Mouse (Mus musculus) limb, embryonic 14.5 days (tissue): ENCODE measurements around the gene Tbc1d7. TPM values are rescaled to one million over a fixed set of nuclear protein-coding genes. Genes with fewer than 3 reads are reported as not detected.
A peak's percentile ranks its signal among the peaks of the same experiment; 100 is the strongest.

ENCODE experiments used
- ATAC-seq: fragments of 200-750 bp; cut with Nextera tagmentation; 2 replicates; pipeline ENCODE4 v1.8.0; 2017; ENCODE audit warnings: low read depth, moderate number of reproducible peaks, moderate TSS enrichment; ENCODE audit not compliant: low FRiP score
- DNase-seq: peaks from one replicate; pipeline ENCODE4 v3.0.0-alpha.2; 2015; ENCODE audit warnings: low spot score
- H3K27ac ChIP-seq: fragments of 300-500 bp; sonication (generic); replicated peaks from 2 replicates; pipeline ENCODE4 v1.5.1; 2014; ENCODE audit warnings: low read depth, mild to moderate bottlenecking, low read length, moderate library complexity, mixed read lengths
- H3K27me3 ChIP-seq: fragments of 300-500 bp; sonication (generic); 2 replicates; pipeline ENCODE4 v1.6.1; 2014; ENCODE audit warnings: low read length, mixed read lengths; ENCODE audit not compliant: control insufficient read depth, insufficient read depth
- H3K36me3 ChIP-seq: fragments of 300-500 bp; sonication (generic); 2 replicates; pipeline ENCODE4 v1.6.1; 2014; ENCODE audit warnings: mild to moderate bottlenecking, low read length, moderate library complexity, mixed read lengths; ENCODE audit not compliant: control insufficient read depth, insufficient read depth
- H3K4me1 ChIP-seq: fragments of 300-500 bp; sonication (generic); 2 replicates; pipeline ENCODE4 v1.6.1; 2014; ENCODE audit warnings: antibody characterized with exemption, low read length, mixed read lengths; ENCODE audit not compliant: control insufficient read depth, insufficient read depth
- H3K4me2 ChIP-seq: fragments of 300-500 bp; sonication (generic); replicated peaks from 2 replicates; pipeline ENCODE4 v1.6.1; 2014; ENCODE audit warnings: low read depth, mild to moderate bottlenecking, low read length, moderate library complexity; ENCODE audit not compliant: severe bottlenecking
- H3K4me3 ChIP-seq: fragments of 300-500 bp; sonication (generic); replicated peaks from 2 replicates; pipeline ENCODE4 v1.5.1; 2014; ENCODE audit warnings: low read length
- H3K9ac ChIP-seq: fragments of 300-500 bp; sonication (generic); 2 replicates; pipeline ENCODE4 v1.6.1; 2014; ENCODE audit warnings: mild to moderate bottlenecking, low read depth, low read length, moderate library complexity; ENCODE audit not compliant: severe bottlenecking
- H3K9me3 ChIP-seq: fragments of 300-500 bp; sonication (generic); 2 replicates; pipeline ENCODE4 v1.6.1; 2016; ENCODE audit warnings: low read length; ENCODE audit not compliant: control insufficient read depth
- POLR2A ChIP-seq: fragments of 200-500 bp; IDR thresholded peaks from 2 replicates; pipeline ENCODE4 v1.8.0; 2012; ENCODE audit warnings: inconsistent platforms, mild to moderate bottlenecking, moderate library complexity, borderline replicate concordance; ENCODE audit not compliant: insufficient read depth, insufficient read length; ENCODE audit errors: extremely low read depth
- WGBS: fragments of 180-500 bp; shearing (Covaris S2); extraction: QIAGEN DNeasy Blood & Tissue Kit; methylation state at CpG from one replicate; pipeline ENCODE4 v1.1.7; 2014; 5-methylcytosine and 5-hydroxymethylcytosine counted together
- polyA plus RNA-seq, 2 experiments: library from polyadenylated mRNA; depleted of rRNA in 1 of 2; stranded (reverse) in 1 of 2; unstranded in 1 of 2; fragments of >200 nt; fragmentation: Nextera tagmentation in 1 of 2; extraction: Ambion mirVana in 1 of 2; gene quantifications; 2 replicates each; pipeline versions ENCODE4 v1.2.1 to v1.2.3; 2012 to 2014

Gene Tbc1d7
- polyA plus RNA-seq (2012; rRNA removed) (28.6 and 31.6 TPM in 2 replicates), polyA plus RNA-seq (2014; fragmentation: Nextera tagmentation; extraction: Ambion mirVana) (52.4 and 57.0 TPM in 2 replicates)

DNA sequence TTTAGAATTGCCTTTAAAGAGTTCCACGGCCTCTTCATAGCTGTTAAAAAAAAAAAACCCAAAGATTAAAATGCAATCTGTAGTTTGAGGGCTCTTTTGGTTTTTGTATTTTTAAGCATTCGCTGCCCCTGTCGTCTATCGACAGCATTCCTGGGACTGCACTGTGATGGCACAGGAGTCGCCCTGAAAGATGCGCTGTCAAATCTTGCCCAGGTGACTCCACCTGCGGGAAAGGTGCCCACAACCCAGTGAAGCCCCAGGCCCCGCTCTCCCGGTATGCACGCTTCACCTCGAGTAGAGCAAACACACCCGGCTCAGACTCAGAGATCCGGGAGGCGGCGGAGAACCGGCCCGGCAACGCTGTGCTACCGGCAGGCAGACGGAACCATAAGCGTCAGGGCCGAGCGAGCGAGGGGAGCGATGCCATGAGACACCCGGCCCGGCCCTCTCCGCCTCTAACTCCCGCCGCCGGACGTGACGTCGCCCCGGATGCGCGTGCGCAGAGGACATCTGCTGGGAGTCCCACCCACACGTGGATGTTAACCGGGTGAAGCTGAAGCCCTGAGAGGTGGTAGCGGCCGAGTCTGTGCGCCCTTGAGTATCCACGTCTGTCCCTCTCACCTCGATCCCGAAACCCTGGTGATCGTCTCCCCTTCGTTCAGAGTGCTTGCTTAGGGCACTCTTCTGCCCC lies at the start of gene Tbc1d7:
Tbc1d7 (minus strand) TSS at position 482 of the 691 bp plus-strand sequence.
- Histone ChIP-seq H3K9me3 (no peaks in the 10 kb centered on the region), H3K4me2 (peak within 1 kb of the TSS; percentile 56), H3K4me1 (no peaks in the 10 kb centered on the region), H3K36me3 (peaks cover 9% of the 10 kb centered on the region), H3K27me3 (no peaks in the 10 kb centered on the region), H3K27ac (peak within 1 kb of the TSS; percentile 61), H3K9ac (peak within 1 kb of the TSS; percentile 68), H3K4me3 (peak within 1 kb of the TSS; percentile 49)
- peak; percentile 58; the same call in 1 of the 2 replicates for TF ChIP-seq POLR2A
- 2% methylated on average over 48 of the region's 48 CpGs for WGBS
- DNase-seq: peak; percentile 93
- ATAC-seq: peak; percentile 94

DNA sequence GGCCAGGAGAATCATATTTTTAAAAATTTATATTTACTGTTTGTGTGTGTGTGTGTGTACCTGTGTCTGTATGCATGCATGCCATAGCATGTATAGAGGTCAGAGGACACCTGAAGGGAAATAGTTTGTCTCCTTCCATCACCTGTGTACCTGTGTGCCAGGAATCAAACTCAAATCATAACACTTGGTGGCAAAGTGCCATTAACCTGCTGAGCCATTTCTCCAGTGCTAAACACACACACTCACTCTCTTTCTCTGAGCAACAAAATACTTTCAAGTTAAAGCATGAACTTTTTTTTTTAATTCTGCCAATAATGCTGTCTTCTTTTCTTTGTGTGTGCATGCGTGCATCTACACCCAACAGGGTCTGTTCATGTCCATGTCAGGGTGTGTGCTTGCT lies 49.3 kb upstream of the Tbc1d7 start:
- H3K4me1 ChIP-seq: peaks cover 14% of the 10 kb centered on the region
- H3K9ac ChIP-seq: no peak overlapping the region
- no peak overlapping the region for H3K4me2 ChIP-seq
- ATAC-seq (no peak), DNase-seq (no peak)
- no peaks in the 10 kb centered on the region for H3K27me3 ChIP-seq
- no peak overlapping the region for H3K4me3 ChIP-seq
- no peak for TF ChIP-seq POLR2A
- no peaks in the 10 kb centered on the region for H3K36me3 ChIP-seq
- H3K9me3 ChIP-seq: no peaks in the 10 kb centered on the region
- 74% methylated on average over 1 of the region's 1 CpGs for WGBS
- no peak overlapping the region for H3K27ac ChIP-seq

DNA sequence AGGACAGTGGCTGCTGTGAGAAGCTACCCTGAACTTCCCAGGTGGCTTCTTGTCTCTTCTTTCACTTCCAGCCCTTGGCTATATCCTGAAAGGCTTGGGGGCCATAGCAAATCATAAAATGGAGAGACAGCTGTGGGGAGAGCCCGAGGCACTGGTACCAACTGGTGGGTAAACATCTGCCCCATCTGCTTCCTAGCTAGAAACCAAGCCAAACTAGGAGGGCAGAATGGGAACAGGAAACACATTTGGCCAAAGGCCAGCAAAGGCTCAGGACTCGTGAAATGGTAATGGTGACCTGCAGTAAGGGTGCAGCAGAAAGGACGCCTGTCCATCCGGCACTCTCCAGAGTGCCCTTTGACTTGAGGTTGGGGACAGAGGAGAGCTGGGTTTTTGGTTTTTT lies 47.5 kb upstream of the Tbc1d7 start:
- WGBS: 31% methylated on average over 4 of the region's 4 CpGs
- DNase-seq (no peak), ATAC-seq (no peak)
- Histone ChIP-seq H3K4me1 (peaks cover 19% of the 10 kb centered on the region), H3K27me3 (no peaks in the 10 kb centered on the region), H3K9ac (no peak overlapping the region), H3K4me3 (no peak overlapping the region), H3K27ac (no peak overlapping the region), H3K9me3 (no peaks in the 10 kb centered on the region), H3K4me2 (no peak overlapping the region), H3K36me3 (no peaks in the 10 kb centered on the region)
- TF ChIP-seq POLR2A: no peak

DNA sequence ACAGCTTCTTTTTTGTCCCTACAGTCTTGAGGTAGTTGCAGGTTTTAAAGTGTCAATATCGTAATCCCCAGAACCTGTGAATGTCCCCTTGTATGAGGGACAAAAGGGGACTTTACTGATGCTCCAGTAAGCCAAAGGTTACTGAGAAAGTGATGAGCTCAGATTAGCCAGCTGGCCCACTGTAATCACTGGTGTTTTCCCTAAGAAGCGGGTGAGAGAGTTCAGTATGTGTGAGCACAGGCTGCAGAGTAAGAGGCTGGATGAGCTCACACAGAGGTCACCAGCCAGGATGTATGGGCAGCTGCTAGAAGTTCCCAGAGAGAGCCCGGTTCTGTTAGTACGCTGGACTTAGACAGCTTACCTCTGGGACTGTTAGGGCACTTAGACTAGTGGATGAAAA lies 47.0 kb upstream of the Tbc1d7 start:
- Histone ChIP-seq H3K36me3 (no peaks in the 10 kb centered on the region), H3K27ac (no peak overlapping the region), H3K4me3 (no peak overlapping the region), H3K4me1 (peaks cover 19% of the 10 kb centered on the region), H3K27me3 (no peaks in the 10 kb centered on the region), H3K9ac (no peak overlapping the region), H3K9me3 (no peaks in the 10 kb centered on the region), H3K4me2 (no peak overlapping the region)
- 66% methylated on average over 4 of the region's 4 CpGs for WGBS
- no peak for ATAC-seq
- DNase-seq: no peak
- TF ChIP-seq POLR2A: no peak

DNA sequence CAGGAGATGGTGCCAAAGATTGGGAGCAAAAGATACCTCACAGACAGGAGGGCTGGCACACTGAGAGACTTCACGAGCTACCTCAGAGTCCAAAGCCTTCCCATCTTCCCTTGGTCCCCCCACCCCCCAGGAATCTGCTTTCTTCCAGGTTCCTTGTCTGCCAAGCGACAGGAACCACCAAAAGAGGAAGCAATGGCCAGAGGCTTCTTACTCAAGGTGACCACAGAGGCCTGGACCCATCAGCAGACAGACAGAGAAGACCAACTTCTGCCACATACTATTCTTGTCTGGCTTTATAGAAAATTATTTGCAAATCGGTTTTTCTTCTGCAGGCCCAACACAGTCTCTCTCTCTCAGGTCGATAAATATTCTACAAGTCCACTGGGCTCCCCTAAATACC lies 46.4 kb upstream of the Tbc1d7 start:
- H3K9me3 ChIP-seq: no peaks in the 10 kb centered on the region
- no peak overlapping the region for H3K9ac ChIP-seq
- peaks cover 19% of the 10 kb centered on the region for H3K4me1 ChIP-seq
- H3K36me3 ChIP-seq: no peaks in the 10 kb centered on the region
- H3K27me3 ChIP-seq: no peaks in the 10 kb centered on the region
- no peak overlapping the region for H3K27ac ChIP-seq
- H3K4me3 ChIP-seq: no peak overlapping the region
- 79% methylated on average over 4 of the region's 4 CpGs for WGBS
- TF ChIP-seq POLR2A: no peak
- ATAC-seq (no peak), DNase-seq (no peak)
- H3K4me2 ChIP-seq: no peak overlapping the region
